Mouse (Mus musculus) kidney, embryonic 14.5 days (tissue): ENCODE results near the gene Hephl1. TPM values are rescaled to one million over a fixed set of nuclear protein-coding genes. Genes with fewer than 3 reads are reported as not detected.

Experiments
- ATAC-seq: fragments of 200-750 bp; cut with Nextera tagmentation; 2 replicates; pipeline ENCODE4 v1.8.0; 2017; ENCODE audit warnings: moderate number of reproducible peaks, mild to moderate bottlenecking, moderate TSS enrichment, moderate library complexity; ENCODE audit not compliant: low FRiP score, low TSS enrichment
- H3K27ac ChIP-seq: fragments of 300-500 bp; sonication (generic); 2 replicates; pipeline ENCODE4 v1.5.1; 2014; ENCODE audit warnings: low read depth, mild to moderate bottlenecking, low read length, moderate library complexity, mixed read lengths
- H3K27me3 ChIP-seq: fragments of 300-500 bp; sonication (generic); 2 replicates; pipeline ENCODE4 v1.6.1; 2014; ENCODE audit warnings: mild to moderate bottlenecking, low read length; ENCODE audit not compliant: control insufficient read depth, insufficient read depth
- H3K36me3 ChIP-seq: fragments of 300-500 bp; sonication (generic); 2 replicates; pipeline ENCODE4 v1.6.1; 2014; ENCODE audit warnings: low read length, mixed read lengths; ENCODE audit not compliant: control insufficient read depth, insufficient read depth
- H3K4me1 ChIP-seq: fragments of 300-500 bp; sonication (generic); 2 replicates; pipeline ENCODE4 v1.6.1; 2014; ENCODE audit warnings: low read length, mixed read lengths; ENCODE audit not compliant: control insufficient read depth, insufficient read depth
- H3K4me2 ChIP-seq: fragments of 300-500 bp; sonication (generic); replicated peaks from 2 replicates; pipeline ENCODE4 v1.6.1; 2014; ENCODE audit warnings: low read depth, mild to moderate bottlenecking, low read length
- H3K4me3 ChIP-seq: fragments of 300-500 bp; sonication (generic); 2 replicates; pipeline ENCODE4 v1.5.1; 2014; ENCODE audit warnings: mild to moderate bottlenecking, low read length
- H3K9ac ChIP-seq: fragments of 300-500 bp; sonication (generic); 2 replicates; pipeline ENCODE4 v1.6.1; 2014; ENCODE audit warnings: low read depth, mild to moderate bottlenecking, low read length, moderate library complexity
- H3K9me3 ChIP-seq: fragments of 300-500 bp; sonication (generic); 2 replicates; pipeline ENCODE4 v1.6.1; 2016; ENCODE audit warnings: low read length; ENCODE audit not compliant: control insufficient read depth
- WGBS: fragments of 180-500 bp; shearing (Covaris S2); extraction: QIAGEN DNeasy Blood & Tissue Kit; methylation state at CpG from one replicate; pipeline ENCODE4 v1.1.7; 2014; 5-methylcytosine and 5-hydroxymethylcytosine counted together
- polyA plus RNA-seq: library from polyadenylated mRNA; unstranded; fragments of >200 nt; fragmentation: Nextera tagmentation; extraction: Ambion mirVana; gene quantifications from 2 replicates; pipeline ENCODE4 v1.2.1, GENCODE M21; 2014

Gene Hephl1
- polyA plus RNA-seq, 1 experiment from 2014 or later: not detected

- ATAC-seq: peak; percentile 26; the same call in 1 of the 2 replicates
- Histone ChIP-seq H3K27me3 (no peaks in the 10 kb centered on the region), H3K4me1 (no peaks in the 10 kb centered on the region), H3K27ac (no peak overlapping the region), H3K9me3 (no peaks in the 10 kb centered on the region), H3K36me3 (peaks cover 13% of the 10 kb centered on the region; the same call in 1 of the 2 replicates), H3K4me2 (no peak overlapping the region), H3K9ac (no peak overlapping the region), H3K4me3 (no peak overlapping the region)
- WGBS: 87% methylated on average over 18 of the region's 18 CpGs
Measured at GRCm38 (mm10) chr9:15017791-15018755, 93.8 kb downstream of the Hephl1 start.

GRCm38 (mm10) chr9:15015223-15015956 lies 96.5 kb downstream of the Hephl1 start:
- no peak overlapping the region for H3K27ac ChIP-seq
- peaks cover 3% of the 10 kb centered on the region; the same call in 1 of the 2 replicates for H3K36me3 ChIP-seq
- no peak overlapping the region for H3K4me2 ChIP-seq
- no peaks in the 10 kb centered on the region for H3K9me3 ChIP-seq
- peak; percentile 64 for ATAC-seq
- H3K27me3 ChIP-seq: no peaks in the 10 kb centered on the region
- 58% methylated on average over 7 of the region's 7 CpGs for WGBS
- H3K9ac ChIP-seq: no peak overlapping the region
- no peaks in the 10 kb centered on the region for H3K4me1 ChIP-seq
- H3K4me3 ChIP-seq: no peak overlapping the region

- no peaks in the 10 kb centered on the region for H3K4me1 ChIP-seq
- ATAC-seq: no peak
- H3K27ac ChIP-seq: no peak overlapping the region
- no peaks in the 10 kb centered on the region for H3K9me3 ChIP-seq
- H3K27me3 ChIP-seq: no peaks in the 10 kb centered on the region
- H3K4me2 ChIP-seq: no peak overlapping the region
- WGBS: 67% methylated on average over 14 of the region's 14 CpGs
- no peak overlapping the region for H3K4me3 ChIP-seq
- H3K36me3 ChIP-seq: peaks cover 20% of the 10 kb centered on the region; the same call in 1 of the 2 replicates
- H3K9ac ChIP-seq: no peak overlapping the region
Measured at GRCm38 (mm10) chr9:15007566-15007965, 104.3 kb downstream of the Hephl1 start.

GRCm38 (mm10) chr9:15004298-15004685 lies 107.6 kb downstream of the Hephl1 start:
- H3K4me1 ChIP-seq: no peaks in the 10 kb centered on the region
- H3K9ac ChIP-seq: no peak overlapping the region
- H3K9me3 ChIP-seq: no peaks in the 10 kb centered on the region
- WGBS: 67% methylated on average over 9 of the region's 9 CpGs
- no peaks in the 10 kb centered on the region for H3K27me3 ChIP-seq
- no peak for ATAC-seq
- H3K4me2 ChIP-seq: no peak overlapping the region
- H3K4me3 ChIP-seq: no peak overlapping the region
- no peak overlapping the region for H3K27ac ChIP-seq
- H3K36me3 ChIP-seq: peaks cover 20% of the 10 kb centered on the region

DNA sequence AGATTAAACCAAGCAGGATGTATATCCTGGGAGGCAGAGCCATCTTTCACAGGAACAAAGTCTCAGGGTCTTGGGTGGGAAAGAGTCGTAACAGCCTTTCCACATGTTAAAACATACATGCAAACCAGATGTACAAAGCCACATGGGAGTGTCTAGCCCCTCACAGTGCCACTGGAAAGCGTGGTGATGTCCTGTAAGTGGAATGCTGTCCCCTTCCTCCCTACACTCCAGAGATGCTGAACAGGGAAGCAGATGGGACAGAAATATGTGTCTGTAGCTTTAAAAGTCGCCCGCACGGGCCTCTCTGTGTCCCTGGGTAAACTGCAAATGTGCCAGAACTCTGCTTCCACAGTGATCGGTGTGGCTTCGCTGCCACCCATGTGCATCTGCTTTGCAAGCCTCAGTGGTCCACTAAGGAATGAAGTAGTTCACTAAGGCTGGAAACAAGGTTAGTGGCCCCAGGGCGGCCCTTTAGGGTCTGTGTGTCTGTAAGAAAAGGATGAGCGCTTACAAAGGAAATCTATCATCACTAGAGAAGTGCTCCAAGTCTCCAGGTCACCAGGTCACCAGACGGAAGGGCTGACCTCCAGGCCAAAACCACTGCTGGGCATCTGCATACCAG lies 108.1 kb downstream of the Hephl1 start:
- Histone ChIP-seq H3K4me3 (no peak overlapping the region), H3K9me3 (no peaks in the 10 kb centered on the region), H3K4me2 (no peak overlapping the region), H3K9ac (no peak overlapping the region), H3K27me3 (no peaks in the 10 kb centered on the region), H3K27ac (no peak overlapping the region), H3K4me1 (no peaks in the 10 kb centered on the region), H3K36me3 (peaks cover 20% of the 10 kb centered on the region)
- WGBS: 40% methylated on average over 10 of the region's 10 CpGs
- no peak for ATAC-seq

- H3K4me1 ChIP-seq: no peaks in the 10 kb centered on the region
- no peak overlapping the region for H3K27ac ChIP-seq
- H3K27me3 ChIP-seq: no peaks in the 10 kb centered on the region
- no peak for ATAC-seq
- H3K36me3 ChIP-seq: peaks cover 20% of the 10 kb centered on the region
- 41% methylated on average over 6 of the region's 6 CpGs for WGBS
- no peak overlapping the region for H3K4me2 ChIP-seq
- no peak overlapping the region for H3K4me3 ChIP-seq
- H3K9me3 ChIP-seq: no peaks in the 10 kb centered on the region
- no peak overlapping the region for H3K9ac ChIP-seq
Measured at GRCm38 (mm10) chr9:15002995-15003613, 108.8 kb downstream of the Hephl1 start.

Other genes with a start within 250 kb of the Hephl1 start
- 0.16 and 0.53 TPM in 2 replicates for gene Izumo1r, start 208.2 kb downstream of the Hephl1 start, polyA plus RNA-seq
- 52.8 and 71.2 TPM in 2 replicates for gene Panx1, start 66.6 kb downstream of the Hephl1 start, polyA plus RNA-seq
- 5.6 and 8.0 TPM in 2 replicates for gene Vstm5, start 126.9 kb upstream of the Hephl1 start, polyA plus RNA-seq
- 32.4 and 40.2 TPM in 2 replicates for gene Med17, start 167.8 kb upstream of the Hephl1 start, polyA plus RNA-seq
- 101 and 121 TPM in 2 replicates for gene Taf1d, start 194.1 kb upstream of the Hephl1 start, polyA plus RNA-seq
- gene 4931406C07Rik, start 194.3 kb upstream of the Hephl1 start, polyA plus RNA-seq: 10.4 and 13.8 TPM in 2 replicates
- gene Cep295, start 245.7 kb upstream of the Hephl1 start, polyA plus RNA-seq: 21.4 and 26.9 TPM in 2 replicates